Mouse (Mus musculus) embryonic facial prominence, embryonic 12.5 days (tissue): ENCODE measurements around the gene Tomm22. TPM values are rescaled to one million over a fixed set of nuclear protein-coding genes. Genes with fewer than 3 reads are reported as not detected.
A peak's percentile ranks its signal among the peaks of the same experiment; 100 is the strongest.

Experiments
- ATAC-seq: fragments of 200-750 bp; cut with Nextera tagmentation; 2 replicates; pipeline ENCODE4 v1.8.0; 2017; ENCODE audit not compliant: insufficient number of reproducible peaks, insufficient read depth, low FRiP score, low TSS enrichment
- H3K27ac ChIP-seq: fragments of 300-500 bp; sonication (generic); 2 replicates; pipeline ENCODE4 v1.5.1; 2016; ENCODE audit warnings: mild to moderate bottlenecking
- H3K27me3 ChIP-seq: fragments of 300-500 bp; sonication (generic); 2 replicates; pipeline ENCODE4 v1.6.1; 2016; ENCODE audit warnings: mild to moderate bottlenecking, moderate library complexity
- H3K36me3 ChIP-seq: fragments of 300-500 bp; sonication (generic); 2 replicates; pipeline ENCODE4 v1.6.1; 2016; ENCODE audit warnings: mild to moderate bottlenecking
- H3K4me1 ChIP-seq: fragments of 300-500 bp; sonication (generic); 2 replicates; pipeline ENCODE4 v1.6.1; 2016
- H3K4me2 ChIP-seq: fragments of 300-500 bp; sonication (generic); replicated peaks from 2 replicates; pipeline ENCODE4 v1.6.1; 2016; ENCODE audit warnings: mild to moderate bottlenecking, moderate library complexity
- H3K4me3 ChIP-seq: fragments of 300-500 bp; sonication (generic); 2 replicates; pipeline ENCODE4 v1.5.1; 2016; ENCODE audit warnings: mild to moderate bottlenecking
- H3K9ac ChIP-seq: fragments of 300-500 bp; sonication (generic); 2 replicates; pipeline ENCODE4 v1.6.1; 2016; ENCODE audit warnings: mild to moderate bottlenecking, moderate library complexity
- H3K9me3 ChIP-seq: fragments of 300-500 bp; sonication (generic); 2 replicates; pipeline ENCODE4 v1.6.1; 2016; ENCODE audit warnings: mild to moderate bottlenecking, moderate library complexity
- WGBS: fragments of 180-500 bp; shearing (Covaris S2); methylation state at CpG from one replicate; pipeline ENCODE4 v1.1.7; 2016; 5-methylcytosine and 5-hydroxymethylcytosine counted together
- polyA plus RNA-seq: library from polyadenylated mRNA; unstranded; fragments of >200 nt; fragmentation: Nextera tagmentation; extraction: Ambion mirVana; gene quantifications from 2 replicates; pipeline ENCODE4 v1.2.1, GENCODE M21; 2016

Tomm22 gene
- polyA plus RNA-seq, 1 experiment from 2014 or later = 235 TPM

GRCm38 (mm10) chr15:79687175-79687574 is 16.5 kb downstream of the Tomm22 start:
- Histone ChIP-seq H3K4me2 (peak overlapping the region; percentile 78), H3K9me3 (no peaks in the 10 kb centered on the region), H3K27me3 (no peaks in the 10 kb centered on the region), H3K4me3 (peak overlapping the region; percentile 77), H3K27ac (peak overlapping the region; percentile 97), H3K36me3 (no peaks in the 10 kb centered on the region), H3K9ac (peak overlapping the region; percentile 89), H3K4me1 (peaks cover 60% of the 10 kb centered on the region)
- no peak for ATAC-seq
- WGBS = 0% methylated on average over 33 of the region's 33 CpGs

- Histone ChIP-seq H3K27ac (peak within 1 kb of the TSS; percentile 97), H3K4me3 (peak within 1 kb of the TSS; percentile 77), H3K4me2 (peak within 1 kb of the TSS; percentile 78), H3K36me3 (no peaks in the 10 kb centered on the region), H3K4me1 (peaks cover 60% of the 10 kb centered on the region), H3K9me3 (no peaks in the 10 kb centered on the region), H3K9ac (peak within 1 kb of the TSS; percentile 89), H3K27me3 (no peaks in the 10 kb centered on the region)
- ATAC-seq = peak; percentile 37
- WGBS = under 1% methylated on average over 63 of the region's 72 CpGs
Measured at GRCm38 (mm10) chr15:79687646-79688267, 17.1 kb downstream of the Tomm22 start, which contains the start of gene Josd1. Josd1 (minus strand) TSS chr15:79687919.

GRCm38 (mm10) chr15:79688268-79688956 is 17.8 kb downstream of the Tomm22 start:
- WGBS = 3% methylated on average over 8 of the region's 8 CpGs
- Histone ChIP-seq H3K27ac (peak overlapping the region; percentile 97), H3K36me3 (no peaks in the 10 kb centered on the region), H3K4me2 (peak overlapping the region; percentile 78), H3K4me3 (peak overlapping the region; percentile 77), H3K27me3 (no peaks in the 10 kb centered on the region), H3K9ac (peak overlapping the region; percentile 89), H3K4me1 (peaks cover 58% of the 10 kb centered on the region), H3K9me3 (no peaks in the 10 kb centered on the region)
- no peak for ATAC-seq

- Histone ChIP-seq H3K9me3 (no peaks in the 10 kb centered on the region), H3K27me3 (no peaks in the 10 kb centered on the region), H3K9ac (no peak overlapping the region), H3K4me3 (peak overlapping the region; percentile 71), H3K4me1 (peaks cover 47% of the 10 kb centered on the region), H3K36me3 (peaks cover 9% of the 10 kb centered on the region; the same call in 1 of the 2 replicates), H3K27ac (no peak overlapping the region), H3K4me2 (peak overlapping the region; percentile 83)
- WGBS = 14% methylated on average over 24 of the region's 24 CpGs
- no peak for ATAC-seq
Measured at GRCm38 (mm10) chr15:79689662-79690425, 19.2 kb downstream of the Tomm22 start.

GRCm38 (mm10) chr15:79690426-79691022 is 19.9 kb downstream of the Tomm22 start, which contains the start of gene Gtpbp1:
Gtpbp1 (plus strand) TSS chr15:79690845.
- H3K27me3 ChIP-seq = no peaks in the 10 kb centered on the region
- ATAC-seq = peak; percentile 97
- peak within 1 kb of the TSS; percentile 68; the same call in 1 of the 2 replicates for H3K27ac ChIP-seq
- WGBS = 1% methylated on average over 45 of the region's 45 CpGs
- H3K36me3 ChIP-seq = peaks cover 9% of the 10 kb centered on the region; the same call in 1 of the 2 replicates
- H3K4me3 ChIP-seq = peak within 1 kb of the TSS; percentile 71
- H3K4me1 ChIP-seq = peaks cover 40% of the 10 kb centered on the region
- peak within 1 kb of the TSS; percentile 83 for H3K4me2 ChIP-seq
- H3K9me3 ChIP-seq = no peaks in the 10 kb centered on the region
- H3K9ac ChIP-seq = peak within 1 kb of the TSS; percentile 78

- peak overlapping the region; percentile 83 for H3K4me2 ChIP-seq
- peak overlapping the region; percentile 71 for H3K4me3 ChIP-seq
- H3K27me3 ChIP-seq = no peaks in the 10 kb centered on the region
- H3K36me3 ChIP-seq = peaks cover 9% of the 10 kb centered on the region; the same call in 1 of the 2 replicates
- no peaks in the 10 kb centered on the region for H3K9me3 ChIP-seq
- WGBS = under 1% methylated on average over 52 of the region's 53 CpGs
- H3K9ac ChIP-seq = peak overlapping the region; percentile 78
- 0 out of 2 replicates have a peak, but pooled peaks have one; percentile 3 for ATAC-seq
- H3K27ac ChIP-seq = peak overlapping the region; percentile 68; the same call in 1 of the 2 replicates
- peaks cover 35% of the 10 kb centered on the region for H3K4me1 ChIP-seq
Measured at GRCm38 (mm10) chr15:79691023-79691508, 20.4 kb downstream of the Tomm22 start.

GRCm38 (mm10) chr15:79692334-79692733 is 21.7 kb downstream of the Tomm22 start:
- 86% methylated on average over 5 of the region's 5 CpGs for WGBS
- Histone ChIP-seq H3K9ac (no peak overlapping the region), H3K9me3 (no peaks in the 10 kb centered on the region), H3K36me3 (peaks cover 16% of the 10 kb centered on the region; the same call in 1 of the 2 replicates), H3K27me3 (no peaks in the 10 kb centered on the region), H3K4me1 (peaks cover 31% of the 10 kb centered on the region), H3K27ac (no peak overlapping the region), H3K4me2 (peak overlapping the region; percentile 83), H3K4me3 (no peak overlapping the region)
- ATAC-seq = no peak

- Histone ChIP-seq H3K9me3 (no peaks in the 10 kb centered on the region), H3K9ac (no peak overlapping the region), H3K4me1 (peaks cover 26% of the 10 kb centered on the region), H3K4me2 (no peak overlapping the region), H3K27ac (no peak overlapping the region), H3K4me3 (no peak overlapping the region), H3K36me3 (peaks cover 16% of the 10 kb centered on the region; the same call in 1 of the 2 replicates), H3K27me3 (no peaks in the 10 kb centered on the region)
- ATAC-seq = no peak
- WGBS = 83% methylated on average over 11 of the region's 11 CpGs
Measured at GRCm38 (mm10) chr15:79693740-79694139, 23.1 kb downstream of the Tomm22 start.

- H3K27ac ChIP-seq = no peak overlapping the region
- no peak overlapping the region for H3K4me2 ChIP-seq
- peaks cover 16% of the 10 kb centered on the region; the same call in 1 of the 2 replicates for H3K36me3 ChIP-seq
- no peaks in the 10 kb centered on the region for H3K9me3 ChIP-seq
- no peaks in the 10 kb centered on the region for H3K27me3 ChIP-seq
- ATAC-seq = no peak
- peaks cover 23% of the 10 kb centered on the region for H3K4me1 ChIP-seq
- WGBS = 92% methylated on average over 4 of the region's 4 CpGs
- no peak overlapping the region for H3K9ac ChIP-seq
- no peak overlapping the region for H3K4me3 ChIP-seq
Measured at GRCm38 (mm10) chr15:79694512-79694911, 23.9 kb downstream of the Tomm22 start.

GRCm38 (mm10) chr15:79695516-79695915 is 24.9 kb downstream of the Tomm22 start:
- H3K4me3 ChIP-seq = no peak overlapping the region
- no peaks in the 10 kb centered on the region for H3K27me3 ChIP-seq
- peaks cover 21% of the 10 kb centered on the region for H3K4me1 ChIP-seq
- no peak overlapping the region for H3K27ac ChIP-seq
- ATAC-seq = no peak
- peaks cover 16% of the 10 kb centered on the region; the same call in 1 of the 2 replicates for H3K36me3 ChIP-seq
- no peak overlapping the region for H3K4me2 ChIP-seq
- 72% methylated on average over 3 of the region's 3 CpGs for WGBS
- no peaks in the 10 kb centered on the region for H3K9me3 ChIP-seq
- no peak overlapping the region for H3K9ac ChIP-seq

- no peak overlapping the region for H3K4me2 ChIP-seq
- H3K27me3 ChIP-seq = no peaks in the 10 kb centered on the region
- ATAC-seq = no peak
- peaks cover 20% of the 10 kb centered on the region for H3K4me1 ChIP-seq
- 84% methylated on average over 2 of the region's 2 CpGs for WGBS
- H3K36me3 ChIP-seq = peaks cover 16% of the 10 kb centered on the region; the same call in 1 of the 2 replicates
- no peaks in the 10 kb centered on the region for H3K9me3 ChIP-seq
- H3K27ac ChIP-seq = no peak overlapping the region
- no peak overlapping the region for H3K4me3 ChIP-seq
- H3K9ac ChIP-seq = no peak overlapping the region
Measured at GRCm38 (mm10) chr15:79696508-79696907, 25.8 kb downstream of the Tomm22 start.
